In the genomic region with DNA sequence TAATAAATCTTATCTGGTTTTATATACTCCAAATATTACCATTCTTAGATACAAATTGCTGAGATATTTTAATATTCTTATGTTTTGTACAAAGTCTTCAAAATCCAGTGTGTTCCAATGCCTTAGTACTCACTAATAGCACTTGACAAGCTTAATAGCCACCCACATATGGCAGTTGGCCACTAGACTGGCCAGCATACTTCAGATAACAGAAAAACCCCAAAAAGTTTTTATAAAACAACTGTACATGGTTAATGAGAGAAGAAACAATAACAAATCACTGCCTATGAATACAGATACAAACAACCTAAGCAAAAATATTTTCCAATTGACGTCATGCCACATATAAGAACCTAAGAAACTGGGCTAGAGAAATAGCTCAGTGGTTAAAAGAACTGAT, we compare ENCODE assay signal across 20 mouse cellular contexts.
DNase-seq lines count a peak whose midpoint lies in the region; ATAC-seq and TF ChIP-seq lines count a peak whose summit lies in the region.
"Had no signal": no experiment of that assay in that cellular context is flagged by ENCODE, and none has a peak within 500 bp of the region (broad histone marks: within the 10 kb centered on the region; RNA-seq: fewer than 3 reads in every experiment).

No protein-coding gene starts in this region.

- no peaks in the 10 kb centered on the region for H3K36me3 ChIP-seq in intestine, embryonic 14.5 days (ENCODE audit: control insufficient read depth, insufficient read depth, low read length)
- no peaks in the 10 kb centered on the region for H3K36me3 ChIP-seq in intestine, postnatal 0 days (ENCODE audit: control insufficient read depth, insufficient read depth)
- no peaks in the 10 kb centered on the region for H3K36me3 ChIP-seq in intestine, embryonic 15.5 days
- no peaks in the 10 kb centered on the region for H3K36me3 ChIP-seq in midbrain, postnatal 0 days (ENCODE audit: insufficient read depth, low read length)
- H3K36me3 ChIP-seq: embryonic facial prominence, embryonic 12.5 days; forebrain, embryonic 10.5 days; heart, embryonic 10.5 days; heart, embryonic 13.5 days had no signal

- H3K4me2 ChIP-seq in intestine, embryonic 14.5 days (ENCODE audit: low read length), result no peak overlapping the region
- no peak overlapping the region for H3K4me2 ChIP-seq in intestine, postnatal 0 days (replicated peaks; ENCODE audit: low read depth)
- H3K4me2 ChIP-seq in intestine, embryonic 15.5 days (replicated peaks), result no peak overlapping the region
- no peak overlapping the region for H3K4me2 ChIP-seq in midbrain, postnatal 0 days (ENCODE audit: low read depth, low read length, poor library complexity, severe bottlenecking)
- H3K4me2 ChIP-seq: embryonic facial prominence, embryonic 12.5 days; forebrain, embryonic 13.5 days; heart, embryonic 13.5 days; hindbrain, embryonic 14.5 days had no signal

- 0 out of 2 replicates have a peak, but pooled peaks have one; percentile 2 for ATAC-seq in intestine, embryonic 14.5 days (replicated peaks; ENCODE audit: low FRiP score, low TSS enrichment, low read depth)
- ATAC-seq in intestine, postnatal 0 days, result no peak
- peak; percentile 43 for ATAC-seq in intestine, embryonic 15.5 days
- no peak for ATAC-seq in midbrain, postnatal 0 days (ENCODE audit: low FRiP score)
- ATAC-seq: CD4-positive, CD25-positive, alpha-beta regulatory T cell, adult 4 months; forebrain, embryonic 13.5 days; forebrain, embryonic 16.5 days; inflammation-experienced regulatory T-cells, adult 6 months; Patski had no signal

- H3K9ac ChIP-seq in intestine, embryonic 14.5 days (ENCODE audit: low read length), result no peak overlapping the region
- no peak overlapping the region for H3K9ac ChIP-seq in intestine, postnatal 0 days (ENCODE audit: low read depth, low read length)
- no peak overlapping the region for H3K9ac ChIP-seq in intestine, embryonic 15.5 days
- no peak overlapping the region for H3K9ac ChIP-seq in midbrain, postnatal 0 days (replicated peaks; ENCODE audit: low read length, poor library complexity, severe bottlenecking)
- H3K9ac ChIP-seq: embryonic facial prominence, embryonic 12.5 days; forebrain, embryonic 13.5 days; heart, embryonic 13.5 days; hindbrain, embryonic 14.5 days had no signal

- no peaks in the 10 kb centered on the region for H3K9me3 ChIP-seq in intestine, embryonic 14.5 days (ENCODE audit: control insufficient read depth, low read length)
- no peaks in the 10 kb centered on the region for H3K9me3 ChIP-seq in intestine, postnatal 0 days (ENCODE audit: control insufficient read depth)
- H3K9me3 ChIP-seq in intestine, embryonic 15.5 days, result no peaks in the 10 kb centered on the region
- no peaks in the 10 kb centered on the region for H3K9me3 ChIP-seq in midbrain, postnatal 0 days (ENCODE audit: low read length)
- H3K9me3 ChIP-seq: embryonic facial prominence, embryonic 12.5 days; forebrain, embryonic 10.5 days; forebrain, embryonic 13.5 days; heart, embryonic 10.5 days; heart, embryonic 13.5 days had no signal

- 79% methylated on average over 1 of the region's 1 CpGs for WGBS in intestine, embryonic 14.5 days
- 60% methylated on average over 1 of the region's 1 CpGs for WGBS in intestine, postnatal 0 days
- 78% methylated on average over 1 of the region's 1 CpGs for WGBS in intestine, embryonic 15.5 days
- WGBS in midbrain, postnatal 0 days, result 97% methylated on average over 1 of the region's 1 CpGs

- H3K4me1 ChIP-seq in intestine, embryonic 14.5 days (replicated peaks; ENCODE audit: control insufficient read depth, insufficient read depth, low read length), result no peaks in the 10 kb centered on the region
- no peaks in the 10 kb centered on the region for H3K4me1 ChIP-seq in intestine, postnatal 0 days (replicated peaks; ENCODE audit: control insufficient read depth, insufficient read depth, low read length)
- 0 out of 2 replicates have a peak, but pooled peaks cover 3% of the 10 kb centered on the region for H3K4me1 ChIP-seq in intestine, embryonic 15.5 days (replicated peaks)
- no peaks in the 10 kb centered on the region; the same call in 1 of the 2 replicates for H3K4me1 ChIP-seq in midbrain, postnatal 0 days (ENCODE audit: insufficient read depth, low read length)
- H3K4me1 ChIP-seq: embryonic facial prominence, embryonic 12.5 days; forebrain, embryonic 10.5 days; forebrain, embryonic 13.5 days; heart, embryonic 10.5 days had no signal

- no peaks in the 10 kb centered on the region for H3K27me3 ChIP-seq in intestine, embryonic 14.5 days (replicated peaks; ENCODE audit: control insufficient read depth, insufficient read depth, low read length)
- H3K27me3 ChIP-seq in intestine, postnatal 0 days (replicated peaks; ENCODE audit: control insufficient read depth, insufficient read depth, low read length), result no peaks in the 10 kb centered on the region
- no peaks in the 10 kb centered on the region for H3K27me3 ChIP-seq in intestine, embryonic 15.5 days (replicated peaks)
- no peaks in the 10 kb centered on the region for H3K27me3 ChIP-seq in midbrain, postnatal 0 days (ENCODE audit: insufficient read depth, low read length)
- H3K27me3 ChIP-seq: embryonic facial prominence, embryonic 12.5 days; forebrain, embryonic 13.5 days; heart, embryonic 13.5 days; Patski had no signal

- no peak for DNase-seq in intestine, embryonic 14.5 days (ENCODE audit: low spot score)
- DNase-seq in Muller cell, postnatal 12 days (ENCODE audit: inconsistent ontology term), result peak; percentile 58
- DNase-seq in right cerebral cortex, postnatal 14 days, result no peak
- no peak for DNase-seq in midbrain, postnatal 0 days (ENCODE audit: low spot score)
- DNase-seq: cerebellum, adult 9-10 months had no signal

- H3K27ac ChIP-seq in intestine, embryonic 14.5 days (ENCODE audit: low read depth), result no peak overlapping the region
- no peak overlapping the region for H3K27ac ChIP-seq in intestine, postnatal 0 days (ENCODE audit: low read depth, low read length)
- no peak overlapping the region for H3K27ac ChIP-seq in intestine, embryonic 15.5 days
- H3K27ac ChIP-seq in midbrain, postnatal 0 days (ENCODE audit: low read depth, low read length), result no peak overlapping the region
- H3K27ac ChIP-seq: embryonic facial prominence, embryonic 12.5 days; forebrain, embryonic 10.5 days; forebrain, embryonic 13.5 days; heart, adult 2 months; heart, embryonic 10.5 days; heart, embryonic 13.5 days; hindbrain, embryonic 14.5 days; hindbrain, postnatal 0 days had no signal

- no peak overlapping the region for H3K4me3 ChIP-seq in intestine, embryonic 14.5 days (ENCODE audit: low read depth, low read length)
- no peak overlapping the region for H3K4me3 ChIP-seq in intestine, postnatal 0 days (ENCODE audit: low read depth, low read length)
- H3K4me3 ChIP-seq in intestine, embryonic 15.5 days (replicated peaks), result no peak overlapping the region
- H3K4me3 ChIP-seq in midbrain, postnatal 0 days (ENCODE audit: low read depth, low read length), result no peak overlapping the region
- H3K4me3 ChIP-seq: embryonic facial prominence, embryonic 12.5 days; erythroblast, embryonic 14.5 days; forebrain, embryonic 10.5 days; forebrain, embryonic 13.5 days; heart, adult 2 months; heart, embryonic 10.5 days; heart, embryonic 13.5 days had no signal

- TF ChIP-seq CTCF in intestine, postnatal 0 days (IDR thresholded peaks at IDR 0.05; ENCODE audit: low read depth), result no peak
- no peak for TF ChIP-seq CTCF in midbrain, postnatal 0 days (IDR thresholded peaks at IDR 0.05)

Comparison
In these comparisons a context has a peak if more than half of its experiments do, and no peak if none do; other contexts are left out.
1. ATAC-seq: peak in intestine, embryonic 14.5 days (single experiment) and intestine, embryonic 15.5 days (single experiment); none in intestine, postnatal 0 days (single experiment) and midbrain, postnatal 0 days (single experiment).